Mouse (Mus musculus): ENCODE results near the gene Mdm2. TPM values are rescaled to one million over a fixed set of nuclear protein-coding genes. Genes with fewer than 3 reads are reported as not detected.

The Mdm2 gene
- total RNA-seq, 2 experiments from 2014 or later = 45.6 to 58.8 TPM

DNA sequence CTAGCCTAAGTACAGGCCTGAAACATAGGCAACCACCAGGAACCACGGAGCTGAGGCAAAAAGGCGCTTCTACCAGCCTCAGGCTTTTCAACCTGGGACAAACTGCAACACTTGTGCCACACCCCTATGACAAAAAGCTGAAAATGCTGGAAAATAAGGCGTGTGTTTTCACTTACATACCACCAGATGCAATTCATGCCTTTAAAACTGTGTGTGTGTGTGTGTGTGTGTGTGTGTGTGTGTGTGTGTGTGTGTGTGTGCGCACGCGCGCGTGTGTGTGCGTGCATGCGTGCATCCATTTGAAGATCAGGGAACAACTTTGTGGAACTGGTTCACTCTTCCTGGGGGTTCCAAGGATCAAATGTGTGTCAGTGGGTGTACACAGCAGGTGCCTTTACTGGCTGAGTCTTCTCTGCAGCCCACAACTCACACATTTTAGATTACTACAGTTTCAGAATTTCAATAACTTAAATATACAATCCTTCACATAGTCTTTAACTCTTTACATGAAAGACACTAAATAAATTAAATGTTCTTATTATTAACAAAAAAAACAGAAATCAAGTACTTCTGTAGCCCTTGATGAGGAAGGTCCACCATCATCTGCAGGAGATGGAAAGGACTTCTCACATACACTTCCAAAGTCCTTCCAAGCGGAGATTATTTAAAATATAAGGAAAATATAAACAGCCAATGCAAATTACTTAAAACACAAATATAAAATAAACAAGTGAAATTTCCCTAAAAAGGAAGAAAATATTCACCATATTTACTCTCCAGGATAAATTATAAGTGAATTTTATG lies 21.1 kb downstream of the Mdm2 start:
- no peak for ATAC-seq (replicated peaks; ENCODE audit: low FRiP score, low TSS enrichment, poor library complexity, severe bottlenecking)

DNA sequence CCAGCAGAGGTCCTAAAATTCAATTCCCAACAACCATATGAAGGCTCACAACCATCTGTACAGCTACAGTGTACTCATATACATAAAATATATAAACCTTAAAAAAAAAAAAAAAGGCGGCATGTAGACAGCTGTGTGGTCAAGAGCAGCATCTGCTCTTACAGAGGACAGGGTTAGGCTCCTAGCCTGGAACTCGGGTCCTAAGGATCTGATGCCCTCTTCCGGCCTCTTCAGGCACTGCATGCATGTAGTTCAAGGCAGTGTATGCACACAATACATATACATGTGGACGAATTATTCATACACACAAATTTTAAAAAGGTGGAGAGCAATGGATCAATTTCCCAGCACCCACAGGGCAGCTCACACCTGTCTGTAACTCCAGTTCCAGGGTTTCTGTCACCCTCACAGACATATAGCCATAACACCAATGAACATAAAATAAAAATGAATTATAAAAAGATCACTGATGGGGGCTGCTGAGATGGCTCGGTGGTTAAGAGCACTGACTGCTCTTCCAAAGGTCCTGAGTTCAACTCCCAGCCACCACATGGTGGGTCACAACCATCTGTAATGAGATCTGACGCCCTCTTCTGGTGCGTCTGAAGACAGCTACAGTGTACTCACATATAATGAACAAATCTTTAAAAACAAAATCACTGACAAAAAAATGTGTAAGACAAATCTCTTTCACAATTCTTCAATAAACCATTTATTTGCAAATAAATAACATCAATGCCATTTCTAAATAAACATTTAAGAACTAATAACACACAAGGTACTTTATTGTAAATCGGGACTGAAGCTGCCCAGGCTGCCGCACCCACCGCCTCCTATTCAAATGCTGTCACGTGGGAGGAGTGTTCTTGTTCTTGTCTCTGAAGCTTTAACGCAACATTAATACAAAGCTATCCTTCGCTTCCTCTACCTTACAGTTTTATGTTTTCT lies 22.1 kb downstream of the Mdm2 start:
- ATAC-seq (replicated peaks; ENCODE audit: low FRiP score, low TSS enrichment, poor library complexity, severe bottlenecking) = peak; percentile 78

DNA sequence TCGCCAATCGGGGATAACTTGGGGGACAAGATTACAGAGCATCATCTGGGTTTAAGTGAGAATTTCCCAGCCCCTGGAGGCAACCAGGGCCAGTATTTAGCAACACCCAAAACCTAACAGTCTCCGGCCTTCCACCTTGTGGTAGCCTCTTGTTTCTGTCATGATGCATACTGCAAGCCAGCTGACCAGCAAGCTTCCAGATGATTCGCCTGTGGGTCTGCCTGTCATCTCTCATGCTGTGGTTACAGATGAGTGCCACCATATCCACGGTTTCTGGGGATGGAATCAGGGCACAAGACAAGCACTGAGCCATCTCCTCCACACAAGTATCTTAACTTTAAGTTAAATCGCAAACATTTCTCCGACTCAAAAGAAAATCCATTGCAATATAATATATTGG lies 23.0 kb downstream of the Mdm2 start:
- ATAC-seq (replicated peaks; ENCODE audit: low FRiP score, low TSS enrichment, poor library complexity, severe bottlenecking) = no peak

DNA sequence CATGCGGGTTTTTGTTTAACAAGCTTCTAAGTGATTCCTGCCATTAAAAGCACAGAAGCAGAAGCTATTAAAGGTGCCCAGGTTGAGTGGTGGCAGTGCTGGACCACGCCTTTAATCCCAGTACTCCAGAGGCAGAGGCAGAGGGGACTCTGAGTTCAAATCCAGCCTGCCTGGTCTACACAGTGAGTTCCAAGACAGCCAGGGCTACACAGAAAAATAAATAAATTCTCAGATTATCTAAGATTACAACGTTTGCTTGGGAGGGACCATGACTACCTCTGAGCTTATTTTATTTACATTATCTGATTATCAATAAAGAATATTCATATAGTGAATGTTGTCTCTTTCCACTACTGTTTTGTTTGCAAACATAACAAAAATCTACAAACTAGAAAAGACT lies 23.5 kb downstream of the Mdm2 start:
- ATAC-seq (replicated peaks; ENCODE audit: low FRiP score, low TSS enrichment, poor library complexity, severe bottlenecking) = no peak

DNA sequence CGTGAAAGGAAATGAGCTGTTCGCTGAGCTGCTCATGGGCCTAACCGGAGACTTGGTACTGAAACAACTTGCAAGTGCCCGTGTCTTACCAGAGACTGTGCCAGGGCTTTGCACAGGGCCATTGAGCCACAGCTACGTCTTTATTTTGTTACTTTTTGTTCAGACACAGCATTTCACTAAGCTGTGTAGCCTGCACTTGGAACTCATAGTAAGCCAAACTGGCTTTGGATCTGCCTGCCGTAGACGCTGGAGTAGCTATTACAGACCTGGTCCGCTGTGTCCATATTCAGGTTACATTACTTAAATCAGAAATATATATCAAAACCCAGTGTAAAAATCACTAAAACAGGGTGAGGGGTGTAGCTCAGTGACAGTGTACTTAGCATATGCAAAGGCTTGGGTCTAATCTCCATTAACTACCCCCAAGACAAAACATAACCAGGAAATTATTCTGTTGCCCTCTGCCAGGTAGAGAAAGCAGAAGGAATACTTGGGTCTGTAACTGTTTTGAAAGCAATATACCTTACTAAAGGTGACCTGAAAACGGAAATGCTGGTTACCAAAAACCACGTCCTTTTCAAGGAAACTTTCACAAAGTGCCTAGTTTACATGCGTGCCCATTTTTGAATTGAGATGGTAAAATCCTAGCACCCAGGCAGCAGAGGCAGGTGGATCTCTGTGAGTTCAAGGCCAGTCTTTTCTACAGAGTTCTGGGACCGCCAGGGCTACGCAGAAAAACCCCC lies 24.5 kb downstream of the Mdm2 start:
- ATAC-seq (replicated peaks; ENCODE audit: low FRiP score, low TSS enrichment, poor library complexity, severe bottlenecking) = no peak

DNA sequence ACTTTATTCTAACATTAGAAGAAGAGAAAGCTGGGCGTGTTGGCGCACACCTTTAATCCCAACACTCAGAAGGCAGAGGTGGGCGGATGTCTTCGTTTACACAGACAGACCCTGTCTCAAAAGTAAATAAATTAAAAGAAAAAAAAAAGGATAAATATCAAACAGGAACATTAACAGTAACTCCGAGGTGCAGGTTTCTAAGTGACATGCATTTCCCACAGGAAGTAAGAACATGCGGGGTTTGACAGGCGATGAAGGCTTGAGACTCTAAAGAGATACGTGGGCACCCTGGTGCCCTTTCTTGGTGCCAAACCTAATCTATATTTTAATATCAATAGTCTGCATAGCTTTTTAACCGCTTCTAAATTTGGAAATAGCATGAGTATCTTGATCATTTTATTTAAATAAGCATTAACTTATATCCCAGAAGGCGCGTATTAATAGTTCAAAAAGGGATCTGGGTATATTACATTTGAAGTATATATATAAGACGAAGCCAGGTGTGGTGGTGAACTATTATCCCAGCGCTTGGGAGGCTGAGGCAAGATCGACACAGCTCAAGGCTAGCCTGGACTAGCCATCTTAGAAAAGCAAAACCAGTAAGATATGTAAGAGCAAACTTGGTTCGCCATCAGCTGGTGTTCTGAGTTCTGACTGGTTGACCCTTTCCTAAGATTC lies 25.2 kb downstream of the Mdm2 start:
- no peak for ATAC-seq (replicated peaks; ENCODE audit: low FRiP score, low TSS enrichment, poor library complexity, severe bottlenecking)

DNA sequence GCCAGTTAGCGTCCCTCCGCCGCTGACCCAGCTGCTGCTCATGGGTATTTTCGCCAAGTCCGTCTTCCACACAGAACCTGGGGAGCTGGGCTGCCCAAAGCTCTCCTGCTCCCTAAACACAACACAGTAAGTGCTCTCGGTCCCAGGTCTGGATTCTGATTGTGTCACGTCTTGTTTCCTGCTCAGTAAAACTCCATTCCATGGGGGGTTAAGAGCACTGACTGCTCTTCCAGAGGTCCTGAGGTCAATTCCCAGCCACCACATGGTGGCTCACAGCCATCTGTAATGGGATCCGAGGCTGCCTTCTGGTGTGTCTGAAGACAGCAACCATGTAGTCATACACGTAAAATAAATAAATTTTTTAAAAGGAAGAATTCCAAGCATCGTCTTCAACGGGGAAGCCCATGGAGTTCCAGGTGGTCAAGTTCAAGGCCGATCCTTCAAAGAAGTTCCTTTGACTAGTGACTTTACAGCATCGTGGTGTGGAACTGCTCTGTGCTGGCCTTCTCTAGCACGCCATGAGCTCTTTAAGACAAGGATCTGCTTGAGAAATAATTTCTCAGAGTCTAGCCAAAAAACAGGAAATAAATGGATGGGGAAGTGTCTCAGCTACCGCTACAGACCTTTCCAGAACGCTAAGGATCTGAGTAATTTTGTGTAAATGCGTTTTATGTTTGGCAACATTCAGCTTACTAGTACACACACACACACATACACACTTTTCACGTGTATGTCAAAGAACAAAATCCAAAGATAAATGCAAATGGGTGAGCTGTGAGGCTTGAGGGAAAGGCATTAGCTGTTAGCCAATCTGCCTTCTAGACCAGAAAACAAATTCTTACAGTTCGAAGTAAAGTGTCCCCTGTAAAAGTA lies 26.0 kb downstream of the Mdm2 start:
- ATAC-seq (replicated peaks; ENCODE audit: low FRiP score, low TSS enrichment, poor library complexity, severe bottlenecking) = no peak

DNA sequence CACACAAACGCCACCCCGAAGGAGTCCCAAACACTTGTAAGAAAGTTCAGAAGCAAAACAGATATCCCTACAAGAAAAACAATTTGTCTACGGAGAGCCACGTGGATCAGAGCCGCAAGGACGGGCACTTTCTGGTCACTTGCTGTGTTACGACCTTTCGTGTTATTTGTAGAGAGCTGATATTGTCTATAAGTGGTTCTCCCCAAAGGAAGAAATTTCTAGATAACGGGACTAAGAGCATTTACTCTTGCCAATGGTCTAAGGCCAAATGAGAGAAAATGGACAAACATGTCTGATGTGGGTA lies 26.9 kb downstream of the Mdm2 start:
- no peak for ATAC-seq (replicated peaks; ENCODE audit: low FRiP score, low TSS enrichment, poor library complexity, severe bottlenecking)

DNA sequence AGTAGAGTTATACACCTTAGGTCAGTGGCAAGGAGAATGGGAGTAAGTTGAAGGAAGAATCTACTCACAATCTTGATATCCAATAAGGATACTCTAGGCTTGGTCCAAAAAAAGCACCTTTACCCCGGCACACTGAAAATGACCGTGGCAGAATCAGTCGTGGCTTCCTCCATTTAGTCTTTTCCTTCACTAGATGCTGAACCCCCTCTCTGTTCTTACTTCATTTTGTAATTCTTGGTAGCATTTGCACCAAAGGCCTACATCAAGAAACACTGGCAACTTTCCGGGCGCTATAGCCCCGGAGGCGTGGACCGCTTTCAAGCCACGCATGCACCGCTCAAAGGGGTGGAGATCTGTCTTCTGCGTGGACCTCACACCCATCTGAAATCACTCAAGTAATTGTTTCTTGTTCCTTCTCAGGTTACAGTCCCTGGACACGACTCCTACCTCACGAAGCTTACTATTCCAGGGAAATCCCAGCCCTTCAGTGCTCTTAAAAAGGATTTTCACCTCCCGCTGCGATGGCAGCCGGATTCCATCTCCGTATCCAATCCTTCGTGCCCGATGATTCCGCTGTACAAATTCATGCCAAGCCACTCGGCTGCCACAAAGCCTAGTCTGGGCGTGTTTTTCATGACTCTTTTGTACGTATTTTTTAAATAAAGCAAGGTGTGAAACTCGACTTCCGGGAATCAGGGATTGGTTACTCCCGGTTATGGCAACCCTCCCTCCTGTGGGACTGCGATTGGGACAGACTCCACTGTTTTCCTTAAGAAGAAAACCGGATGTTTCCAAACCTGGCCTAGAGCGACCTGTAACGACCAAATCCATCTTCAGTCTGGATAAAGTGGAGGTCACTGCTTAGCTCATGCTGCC lies 27.5 kb downstream of the Mdm2 start:
- ATAC-seq (replicated peaks; ENCODE audit: low FRiP score, low TSS enrichment, poor library complexity, severe bottlenecking) = no peak

DNA sequence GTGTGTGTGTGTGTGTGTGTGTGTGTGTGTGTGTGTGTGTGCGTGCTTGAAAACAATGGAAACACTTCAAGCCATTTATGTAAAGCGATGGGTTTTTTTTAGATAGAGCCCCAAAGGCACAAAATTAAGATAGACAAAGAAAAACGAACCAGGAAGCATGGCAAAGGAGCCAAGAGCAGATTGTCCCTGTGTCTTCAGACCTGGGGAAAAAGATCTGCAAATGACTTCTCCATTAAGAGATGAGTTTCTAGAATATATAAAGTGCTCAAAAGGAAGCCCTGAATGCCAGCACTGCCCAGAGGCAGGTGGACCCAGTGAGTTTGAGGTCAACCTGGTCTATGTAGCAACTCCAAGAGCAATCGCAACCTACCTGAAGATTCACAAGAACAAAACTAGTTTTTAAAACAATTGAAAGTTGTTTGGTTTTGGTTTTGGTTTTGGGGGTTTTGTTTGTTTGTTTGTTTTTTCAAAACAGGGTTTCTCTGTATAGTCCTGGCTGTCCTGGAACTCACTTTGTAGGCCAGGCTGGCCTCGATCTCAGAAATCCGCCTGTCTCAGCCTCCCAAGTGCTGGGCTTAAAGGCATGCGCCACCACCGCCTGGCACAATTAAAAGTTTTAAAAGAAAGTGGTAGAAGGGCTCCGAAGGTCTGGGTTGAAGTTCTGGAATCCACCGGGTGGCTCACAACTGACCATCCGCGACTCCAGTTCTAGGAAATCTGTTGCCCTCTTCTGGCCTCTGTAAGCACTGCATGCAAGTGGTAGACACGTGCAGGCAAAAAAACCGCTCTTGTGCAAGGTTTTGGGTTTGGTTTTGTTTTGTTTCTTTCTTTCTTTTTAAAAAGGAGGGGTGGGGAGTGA lies 28.3 kb downstream of the Mdm2 start:
- peak; percentile 41; the same call in 1 of the 2 replicates for ATAC-seq (replicated peaks; ENCODE audit: low FRiP score, low TSS enrichment, poor library complexity, severe bottlenecking)

DNA sequence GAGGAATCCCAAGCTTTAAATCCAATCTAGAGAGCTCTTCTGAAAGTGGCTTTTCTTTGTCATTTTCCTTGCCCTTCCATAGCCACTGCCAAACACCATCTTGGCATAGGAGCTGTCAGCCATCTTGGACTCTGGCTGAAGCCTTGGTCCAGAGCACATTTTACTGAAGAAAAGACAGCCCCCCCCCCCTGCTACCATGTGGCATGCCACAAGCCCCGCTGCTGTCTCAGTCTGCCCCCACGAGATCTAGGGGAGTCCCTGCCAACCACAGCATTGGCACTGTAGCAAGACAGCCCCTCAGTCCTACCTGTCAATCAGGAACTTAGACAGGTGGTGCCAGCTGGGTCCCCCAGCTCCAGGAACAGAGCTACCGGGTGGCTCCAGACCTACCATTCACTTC lies 29.0 kb downstream of the Mdm2 start:
- ATAC-seq (replicated peaks; ENCODE audit: low FRiP score, low TSS enrichment, poor library complexity, severe bottlenecking) = no peak

DNA sequence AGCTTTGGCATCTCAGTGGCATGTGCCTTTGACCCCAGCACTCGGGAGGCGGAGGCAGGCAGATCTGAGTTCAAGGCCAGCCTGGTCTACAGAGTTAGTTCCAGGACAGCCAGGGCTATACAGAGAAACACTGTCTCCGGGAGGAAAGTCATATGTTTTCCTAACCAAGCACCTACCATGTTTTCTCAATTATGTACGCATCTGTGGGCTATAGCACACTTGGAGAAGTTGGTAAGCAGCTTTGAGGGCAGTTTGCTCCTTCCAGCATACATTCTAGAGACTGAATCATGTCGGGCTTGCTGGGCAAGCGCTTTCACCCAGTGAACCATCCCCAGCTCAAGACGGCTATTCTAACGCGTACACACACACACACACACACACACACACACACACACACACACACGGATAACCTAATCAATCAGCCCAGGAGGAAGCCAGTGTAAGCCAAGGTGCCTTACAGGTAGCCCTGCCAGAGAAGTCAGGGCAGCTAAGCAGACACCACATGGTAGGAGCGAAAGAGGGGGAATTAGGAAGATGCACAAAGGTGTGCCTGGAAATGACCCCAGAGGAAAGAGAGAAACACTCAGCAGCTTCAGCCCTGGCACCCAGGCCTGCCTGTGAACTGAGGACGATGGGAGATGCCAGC lies 29.6 kb downstream of the Mdm2 start:
- no peak for ATAC-seq (replicated peaks; ENCODE audit: low FRiP score, low TSS enrichment, poor library complexity, severe bottlenecking)

DNA sequence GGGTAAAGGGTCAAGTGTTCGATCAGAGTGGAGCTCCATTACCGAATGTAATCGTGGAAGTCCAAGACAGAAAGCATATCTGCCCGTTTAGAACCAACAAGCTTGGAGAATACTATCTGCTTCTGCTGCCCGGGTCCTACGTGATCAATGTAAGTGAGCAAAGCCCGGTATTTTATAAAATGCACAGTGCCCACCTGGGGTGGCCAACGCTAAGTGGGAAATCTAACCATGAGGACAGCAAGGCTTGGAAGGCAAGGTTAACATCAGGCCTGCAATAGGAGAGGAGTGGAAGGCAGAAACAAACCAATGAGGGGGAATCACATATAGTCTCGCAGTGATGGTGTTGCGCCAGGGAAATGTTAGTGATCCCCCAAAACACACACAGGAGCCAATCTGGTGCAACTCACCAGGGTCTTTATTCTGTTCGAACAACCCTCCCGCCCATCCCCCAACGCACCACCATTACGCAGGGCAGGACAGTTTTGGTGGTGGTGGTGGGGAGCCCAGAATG lies 30.5 kb downstream of the Mdm2 start:
- no peak for ATAC-seq (replicated peaks; ENCODE audit: low FRiP score, low TSS enrichment, poor library complexity, severe bottlenecking)

DNA sequence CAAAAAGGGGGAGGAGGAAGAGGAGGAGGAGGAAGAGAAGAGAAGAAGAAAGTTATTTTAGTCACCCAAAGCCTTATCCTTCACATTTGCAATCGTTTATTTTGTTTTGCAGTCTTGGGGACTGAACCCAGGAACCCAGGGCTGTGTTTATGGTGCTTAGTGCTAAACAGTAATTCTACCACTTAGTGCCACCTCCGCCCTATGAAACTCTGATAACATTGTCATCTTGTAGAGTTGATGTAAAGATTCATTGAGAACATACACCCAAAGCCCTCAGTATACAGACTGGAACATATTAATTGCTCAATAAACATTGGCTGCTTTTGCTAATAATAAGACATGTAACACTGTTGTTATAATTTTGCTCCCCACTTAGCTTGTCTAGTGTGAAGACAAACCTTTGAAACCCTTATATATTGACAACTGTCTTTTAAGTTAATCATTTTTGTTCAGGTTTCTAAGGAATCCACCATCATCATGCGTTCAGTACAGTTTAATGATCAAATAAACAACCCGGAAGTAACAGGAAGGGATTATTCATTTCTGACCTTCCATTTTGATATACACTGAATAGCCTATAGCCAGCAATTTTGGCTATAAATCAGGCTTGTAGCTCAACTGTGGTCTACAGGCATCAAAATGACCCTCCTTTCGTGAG lies 31.4 kb downstream of the Mdm2 start:
- no peak for ATAC-seq (replicated peaks; ENCODE audit: low FRiP score, low TSS enrichment, poor library complexity, severe bottlenecking)

DNA sequence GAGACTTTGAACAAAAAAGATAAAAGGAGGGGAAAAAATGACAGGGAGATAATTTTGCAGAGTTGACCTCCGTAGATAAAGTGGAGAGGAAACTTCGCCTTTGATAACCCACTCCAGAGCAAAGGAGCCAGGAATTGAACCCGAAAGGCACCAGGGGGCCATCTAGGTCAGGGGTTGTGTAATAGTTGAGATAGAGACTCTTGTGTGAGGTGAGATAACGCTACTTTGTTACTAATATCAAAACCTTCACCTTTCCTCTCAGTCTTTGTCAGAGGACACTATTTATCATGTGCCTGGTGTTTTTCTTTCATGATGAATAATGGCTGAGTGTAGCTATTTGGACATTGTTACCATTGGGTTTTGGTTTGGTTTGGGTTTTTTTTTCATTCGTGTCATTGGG lies 32.2 kb downstream of the Mdm2 start:
- ATAC-seq (replicated peaks; ENCODE audit: low FRiP score, low TSS enrichment, poor library complexity, severe bottlenecking) = peak; percentile 48

Measured in megakaryocyte-erythroid progenitor cell, adult 5-6 weeks (primary cell).